Mouse (Mus musculus) liver, adult 2 months (tissue): ENCODE measurements around the gene Ccr9.

Source experiments
- CTCF ChIP-seq: fragments of 200-500 bp; IDR thresholded peaks from 2 replicates; pipeline ENCODE4 v1.5.1; 2011; ENCODE audit warnings: low read depth, low read length, control low read depth
- POLR2A ChIP-seq: fragments of 200-500 bp; IDR thresholded peaks from 2 replicates; pipeline ENCODE4 v1.6.1; 2011; ENCODE audit warnings: low read length, control low read depth; ENCODE audit not compliant: insufficient read depth; ENCODE audit errors: extremely low read depth

- TF ChIP-seq CTCF (no peak), POLR2A (no peak)
Measured at GRCm38 (mm10) chr9:123678327-123679105, at the start of gene Ccr9, which contains the start of gene Slc6a20a.
